ENCODE assay signal across 7 mouse cellular contexts in the genomic region with DNA sequence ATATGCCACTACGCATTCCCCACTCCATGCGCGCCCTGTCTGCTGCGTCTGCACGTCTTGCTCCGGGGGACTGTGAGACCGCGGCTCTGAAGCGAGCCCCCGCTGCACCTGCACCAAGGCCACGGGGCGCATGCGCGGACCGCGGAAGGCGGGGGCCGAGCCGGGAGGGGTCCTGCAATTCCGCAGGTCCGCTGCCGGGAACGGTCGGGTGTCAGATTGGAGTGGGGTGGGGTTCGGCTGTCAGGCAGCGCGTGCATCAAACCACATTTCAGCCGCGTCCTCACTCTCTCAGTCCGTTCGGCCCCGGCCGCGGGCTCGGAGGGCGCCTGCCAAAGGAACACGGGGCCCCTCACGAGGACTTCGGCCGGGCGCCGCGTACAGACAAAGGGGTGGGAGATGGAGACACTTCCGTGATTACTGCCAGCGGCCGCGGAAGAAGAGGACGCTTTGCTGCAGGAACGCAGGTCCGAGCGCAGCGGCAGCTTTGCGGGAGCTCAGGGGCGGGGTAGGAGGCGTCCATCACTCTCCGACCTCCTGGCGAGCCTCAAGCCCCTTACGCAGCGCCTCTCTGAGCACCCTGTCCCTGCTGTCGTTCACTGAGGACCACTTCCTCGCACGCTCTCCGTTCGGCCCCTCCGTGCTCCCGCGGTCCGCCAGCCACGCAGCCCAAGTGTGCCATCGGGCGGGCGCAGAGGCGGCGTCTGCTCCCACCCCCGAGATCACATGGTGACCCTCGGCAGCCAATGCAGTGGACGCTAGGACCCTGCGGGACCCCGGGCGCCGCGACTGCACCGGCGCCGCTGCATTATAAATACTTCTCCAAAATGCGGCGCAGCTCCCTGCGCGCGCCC. TPM values are rescaled to one million over a fixed set of nuclear protein-coding genes. Genes with fewer than 3 reads are reported as not detected.
A peak's percentile ranks its signal among the peaks of the same experiment; 100 is the strongest.
DNase-seq lines count a peak whose midpoint lies in the region; ATAC-seq and TF ChIP-seq lines count a peak whose summit lies in the region.

Gene Nat8l (plus strand): TSS at position 142 of the 851 bp plus-strand sequence.

- no peaks in the 10 kb centered on the region for H3K79me2 ChIP-seq in liver, adult 2 months (ENCODE audit: control insufficient read depth, insufficient read depth, low read length)

- under 1% methylated on average over 90 of the region's 90 CpGs for WGBS in kidney, embryonic 15.5 days
- 2% methylated on average over 90 of the region's 90 CpGs for WGBS in liver, adult 2 months

- peaks cover 31% of the 10 kb centered on the region for H3K4me1 ChIP-seq in kidney, embryonic 15.5 days
- H3K4me1 ChIP-seq in liver, adult 2 months (ENCODE audit: control insufficient read depth, insufficient read depth, low read length) = no peaks in the 10 kb centered on the region

- H3K36me3 ChIP-seq in kidney, embryonic 15.5 days = no peaks in the 10 kb centered on the region
- no peaks in the 10 kb centered on the region for H3K36me3 ChIP-seq in liver, adult 2 months (ENCODE audit: control insufficient read depth, insufficient read depth, low read length)

- peak within 1 kb of the TSS; percentile 100 for H3K4me2 ChIP-seq in kidney, embryonic 15.5 days

- no peaks in the 10 kb centered on the region for H3K9me3 ChIP-seq in kidney, embryonic 15.5 days (replicated peaks)

- H3K4me3 ChIP-seq in kidney, embryonic 15.5 days (replicated peaks) = peak within 1 kb of the TSS; percentile 55
- peak within 1 kb of the TSS; percentile 50 for H3K4me3 ChIP-seq in liver, adult 2 months (ENCODE audit: insufficient read depth, low read depth, low read length)

- H3K27me3 ChIP-seq in kidney, embryonic 15.5 days = peaks cover 69% of the 10 kb centered on the region
- peaks cover 23% of the 10 kb centered on the region for H3K27me3 ChIP-seq in liver, adult 2 months (ENCODE audit: control insufficient read depth, insufficient read depth, low read length)

- H3K9ac ChIP-seq in kidney, embryonic 15.5 days = peak within 1 kb of the TSS; percentile 47
- no peak within 1 kb of the TSS; the same call in 1 of the 2 replicates for H3K9ac ChIP-seq in liver, adult 2 months (ENCODE audit: low read depth, low read length)

- H3K27ac ChIP-seq in kidney, embryonic 15.5 days = no peak within 1 kb of the TSS
- no peak within 1 kb of the TSS for H3K27ac ChIP-seq in liver, adult 2 months (replicated peaks; ENCODE audit: insufficient read depth, low read depth, low read length)

- DNase-seq in adrenal gland, postnatal 25 days = peak; percentile 64
- DNase-seq in cerebellum, postnatal 25 days = peak; percentile 95 to 96
- peak; percentile 89 to 92 for DNase-seq in frontal cortex, postnatal 36 days (ENCODE audit: low spot score in 2 of 2)
- DNase-seq in liver, adult 2 months (ENCODE audit: extremely low read depth, low read depth, low spot score) = no peak
- peak; percentile 90 for DNase-seq in neural tube, embryonic 10.5 days (ENCODE audit: extremely low spot score, low spot score)
- DNase-seq in thymus, adult 18-20 months = peak; percentile 40 to 54

- ATAC-seq in kidney, embryonic 15.5 days (replicated peaks; ENCODE audit: low FRiP score) = peak; percentile 73

- no peak for TF ChIP-seq POLR2A in liver, adult 2 months (IDR thresholded peaks at IDR 0.05; ENCODE audit: extremely low read depth, insufficient read depth, low read length)

- no peak for TF ChIP-seq CTCF in liver, adult 2 months (IDR thresholded peaks at IDR 0.05; ENCODE audit: low read depth, low read length)

RNA-seq across cellular contexts. Expression of gene Nat8l, which starts in this region (rescaled TPM):
- 13.2 and 14.1 TPM in 2 replicates for total RNA-seq in adrenal gland, postnatal 25 days (2021)
- polyA plus RNA-seq in kidney, embryonic 15.5 days (2015; fragmentation: Nextera tagmentation; extraction: Ambion mirVana) = 0.28 and 0.39 TPM in 2 replicates
- under 0.01 and 0.07 TPM in 2 replicates for total RNA-seq in liver, adult 2 months (2014; rRNA removed)
- 0.01 and 0.07 TPM in 2 replicates for polyA plus RNA-seq in liver, adult 2 months (2012; rRNA removed)

Comparison
In these comparisons a context has a peak if more than half of its experiments do, and no peak if none do; other contexts are left out.
1. RNA of gene Nat8l (total RNA-seq): 13.2 to 14.1 TPM in adrenal gland, postnatal 25 days; under 0.01 to 0.07 TPM in liver, adult 2 months; every median in the first group is over 10 times any median in the second.
2. Peak in ATAC-seq, H3K4me3 ChIP-seq, H3K9ac ChIP-seq and H3K4me2 ChIP-seq in kidney, embryonic 15.5 days; RNA of the gene not detected or under 1 TPM.